Mouse (Mus musculus) liver, adult 2 months (tissue): ENCODE measurements around the gene Cubn. TPM values are rescaled to one million over a fixed set of nuclear protein-coding genes. Genes with fewer than 3 reads are reported as not detected.

Experiments
- DNase-seq: peaks from one replicate; pipeline ENCODE4 v3.0.0-alpha.2; 2011; ENCODE audit warnings: low read depth, low spot score; ENCODE audit errors: extremely low read depth
- H3K27ac ChIP-seq: fragments of 200-500 bp; replicated peaks from 2 replicates; pipeline ENCODE4 v1.5.1; 2012; ENCODE audit warnings: low read depth, mild to moderate bottlenecking, control low read depth, inconsistent platforms, low read length; ENCODE audit not compliant: insufficient read depth
- H3K27me3 ChIP-seq: fragments of 200-500 bp; 2 replicates; pipeline ENCODE4 v1.6.1; 2012; ENCODE audit warnings: mild to moderate bottlenecking, moderate library complexity, low read length, inconsistent platforms; ENCODE audit not compliant: control insufficient read depth, insufficient read depth
- H3K36me3 ChIP-seq: fragments of 200-500 bp; 2 replicates; pipeline ENCODE4 v1.6.1; 2012; ENCODE audit warnings: low read length, inconsistent platforms; ENCODE audit not compliant: control insufficient read depth, insufficient read depth
- H3K4me1 ChIP-seq: fragments of 200-500 bp; 2 replicates; pipeline ENCODE4 v1.6.1; 2011; ENCODE audit warnings: low read length; ENCODE audit not compliant: control insufficient read depth, insufficient read depth
- H3K4me3 ChIP-seq: fragments of 200-500 bp; 2 replicates; pipeline ENCODE4 v1.5.1; 2011; ENCODE audit warnings: low read depth, mild to moderate bottlenecking, control low read depth, low read length, moderate library complexity; ENCODE audit not compliant: insufficient read depth
- H3K79me2 ChIP-seq: fragments of 200-500 bp; 2 replicates; pipeline ENCODE4 v1.6.1; 2012; ENCODE audit warnings: inconsistent platforms, mild to moderate bottlenecking, low read length, moderate library complexity; ENCODE audit not compliant: control insufficient read depth, insufficient read depth
- H3K9ac ChIP-seq: fragments of 200-500 bp; 2 replicates; pipeline ENCODE4 v1.6.1; 2012; ENCODE audit warnings: low read depth, mild to moderate bottlenecking, control low read depth, inconsistent platforms, low read length
- CTCF ChIP-seq: fragments of 200-500 bp; IDR thresholded peaks from 2 replicates; pipeline ENCODE4 v1.5.1; 2011; ENCODE audit warnings: low read depth, low read length, control low read depth
- POLR2A ChIP-seq: fragments of 200-500 bp; IDR thresholded peaks from 2 replicates; pipeline ENCODE4 v1.6.1; 2011; ENCODE audit warnings: low read length, control low read depth; ENCODE audit not compliant: insufficient read depth; ENCODE audit errors: extremely low read depth
- WGBS: fragments of 180-500 bp; shearing (Covaris S2); methylation state at CpG from one replicate; pipeline ENCODE4 v1.1.7; 2018; 5-methylcytosine and 5-hydroxymethylcytosine counted together
- polyA plus RNA-seq: library from polyadenylated mRNA; depleted of rRNA; stranded (reverse); fragments of >200 nt; gene quantifications from 2 replicates; pipeline ENCODE4 v1.2.3, GENCODE M21; 2012
- total RNA-seq: library from RNA; depleted of rRNA; stranded (reverse); fragments of >200 nt; gene quantifications from 2 replicates; pipeline ENCODE4 v1.2.3, GENCODE M21; 2014

Cubn gene
- total and polyA plus RNA-seq, 2 experiments, result not detected

DNA sequence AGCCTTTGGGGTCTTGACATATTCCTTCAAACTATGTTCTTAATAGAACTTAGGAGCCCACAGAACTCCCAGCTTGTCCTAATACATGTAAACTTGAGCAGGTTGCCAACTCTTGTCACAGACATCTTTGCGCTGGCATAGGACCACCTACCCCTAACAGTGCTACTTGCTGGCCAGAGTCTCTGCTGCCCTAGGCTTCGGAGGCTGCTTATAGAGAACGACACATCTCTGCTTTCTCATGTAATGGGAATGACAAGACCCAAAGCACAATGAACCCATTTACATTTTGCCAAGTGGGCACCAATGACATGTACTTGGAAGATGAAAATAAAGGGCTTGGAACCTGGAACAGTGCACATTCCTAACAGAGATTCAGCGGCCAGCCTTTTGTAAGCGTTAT lies 105.0 kb downstream of the Cubn start:
- no peak overlapping the region for H3K27ac ChIP-seq
- TF ChIP-seq CTCF (no peak), POLR2A (no peak)
- H3K27me3 ChIP-seq, result no peaks in the 10 kb centered on the region
- H3K36me3 ChIP-seq, result no peaks in the 10 kb centered on the region
- H3K4me1 ChIP-seq, result peaks cover 9% of the 10 kb centered on the region
- H3K4me3 ChIP-seq, result no peak overlapping the region
- H3K9ac ChIP-seq, result no peak overlapping the region
- no peak for DNase-seq
- WGBS, result 95% methylated on average over 5 of the region's 5 CpGs
- H3K79me2 ChIP-seq, result no peaks in the 10 kb centered on the region

DNA sequence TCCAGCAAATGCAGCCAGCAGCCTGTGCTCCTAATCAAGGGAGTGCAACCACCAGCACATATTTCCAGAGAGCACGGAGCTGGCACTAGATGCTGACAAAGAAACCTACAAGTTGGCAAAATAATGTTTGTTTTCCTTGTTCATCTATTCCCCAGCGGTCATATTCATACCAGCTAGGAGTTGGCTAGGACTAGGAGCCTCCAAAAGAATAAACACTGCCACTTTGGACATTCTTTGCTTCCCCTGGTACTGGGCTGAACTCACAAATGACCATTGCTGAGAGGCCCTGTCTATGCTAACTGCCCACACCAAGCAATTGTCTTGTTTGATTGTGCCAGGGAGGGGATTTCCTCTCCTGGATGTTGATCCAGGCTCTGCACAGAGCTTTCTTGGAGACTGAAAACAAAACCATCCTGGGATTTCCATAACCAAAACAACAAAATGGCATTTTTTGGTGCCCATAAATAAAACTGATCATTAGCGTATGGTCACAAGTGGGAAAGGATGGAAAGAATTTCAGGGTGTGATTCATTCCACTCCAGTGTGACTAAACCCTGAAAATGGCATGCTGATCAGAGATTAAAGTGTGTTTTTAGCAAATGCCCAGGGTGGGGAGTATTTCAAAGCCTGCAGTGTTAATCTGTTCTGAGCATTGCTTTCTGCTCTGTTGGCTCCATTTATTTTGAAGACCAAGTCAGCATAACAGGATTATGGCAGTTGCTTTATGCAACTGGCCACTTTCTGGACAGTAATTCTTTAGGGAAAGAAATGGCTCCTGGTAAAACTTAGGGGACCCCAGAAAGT lies 105.9 kb downstream of the Cubn start:
- H3K27me3 ChIP-seq, result no peaks in the 10 kb centered on the region
- no peak overlapping the region for H3K9ac ChIP-seq
- H3K4me3 ChIP-seq, result no peak overlapping the region
- 77% methylated on average over 3 of the region's 3 CpGs for WGBS
- peaks cover 9% of the 10 kb centered on the region for H3K4me1 ChIP-seq
- no peaks in the 10 kb centered on the region for H3K79me2 ChIP-seq
- DNase-seq, result no peak
- no peaks in the 10 kb centered on the region for H3K36me3 ChIP-seq
- peak overlapping the region; percentile 71 for H3K27ac ChIP-seq
- no peak for TF ChIP-seq POLR2A

DNA sequence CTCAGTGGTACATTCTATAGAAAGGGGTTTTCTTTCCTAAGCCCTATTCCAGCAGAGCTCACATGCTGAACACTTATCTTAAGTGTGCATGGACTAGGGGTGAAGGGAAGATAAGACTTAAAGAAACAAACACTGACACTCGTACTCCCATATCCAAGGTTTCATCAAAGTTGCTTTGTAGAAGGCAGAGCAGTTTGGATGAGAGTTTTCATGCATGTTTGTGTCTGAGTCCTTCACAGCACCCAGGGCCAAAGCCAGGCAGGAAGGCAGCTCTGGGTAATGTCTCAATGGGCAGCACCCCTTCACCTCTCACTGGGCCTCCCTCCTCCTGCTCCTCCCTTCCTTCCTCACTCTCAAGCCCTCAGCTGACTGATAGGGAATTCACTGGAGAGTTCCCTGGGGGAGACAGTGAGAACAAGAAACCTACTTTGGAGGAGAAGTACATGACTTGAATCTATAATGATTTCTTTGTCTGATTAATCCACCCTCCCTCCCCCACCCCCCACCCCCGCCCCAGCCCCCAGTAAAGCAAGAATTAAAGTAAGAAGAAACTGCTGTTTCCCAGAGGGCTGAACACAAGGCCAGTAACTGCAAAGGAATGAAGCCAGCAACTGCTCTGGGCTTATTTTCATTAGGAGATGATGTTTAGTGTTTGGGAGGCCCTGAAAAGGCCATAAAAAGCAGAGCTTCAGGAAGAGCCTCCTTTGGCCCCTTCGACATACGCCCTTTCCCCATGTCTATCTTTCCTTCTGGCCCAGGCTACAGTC lies 106.7 kb downstream of the Cubn start:
- no peak overlapping the region for H3K9ac ChIP-seq
- DNase-seq, result no peak
- H3K27ac ChIP-seq, result peak overlapping the region; percentile 71
- WGBS, result 75% methylated on average over 4 of the region's 4 CpGs
- H3K27me3 ChIP-seq, result no peaks in the 10 kb centered on the region
- H3K36me3 ChIP-seq, result no peaks in the 10 kb centered on the region
- TF ChIP-seq POLR2A, result no peak
- TF ChIP-seq CTCF, result no peak
- no peaks in the 10 kb centered on the region for H3K79me2 ChIP-seq
- H3K4me3 ChIP-seq, result no peak overlapping the region
- H3K4me1 ChIP-seq, result peaks cover 9% of the 10 kb centered on the region

DNA sequence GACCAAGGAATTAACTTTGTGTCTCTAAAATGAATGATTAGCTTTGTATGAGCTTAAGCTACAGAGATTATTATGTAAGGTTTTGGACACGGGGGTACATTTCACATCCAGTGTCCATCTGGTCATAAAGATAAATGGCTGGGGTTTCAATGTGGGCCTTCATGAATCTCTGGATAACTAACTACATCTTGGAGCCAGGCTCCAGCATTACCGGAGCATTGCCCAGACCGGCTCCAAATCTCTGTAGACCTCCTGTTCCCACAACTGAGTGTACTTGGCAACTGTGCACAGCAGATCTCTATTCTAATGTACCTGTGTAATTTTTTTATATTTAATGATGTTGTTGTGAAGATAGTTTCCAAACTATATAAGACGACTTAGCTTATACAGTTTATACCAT lies 115.4 kb downstream of the Cubn start:
- Histone ChIP-seq H3K27ac (no peak overlapping the region), H3K9ac (no peak overlapping the region), H3K79me2 (no peaks in the 10 kb centered on the region), H3K4me1 (peaks cover 4% of the 10 kb centered on the region; the same call in 1 of the 2 replicates), H3K4me3 (no peak overlapping the region), H3K36me3 (no peaks in the 10 kb centered on the region), H3K27me3 (no peaks in the 10 kb centered on the region; the same call in 1 of the 2 replicates)
- DNase-seq, result no peak
- TF ChIP-seq POLR2A (no peak), CTCF (no peak)
- 94% methylated on average over 4 of the region's 4 CpGs for WGBS

DNA sequence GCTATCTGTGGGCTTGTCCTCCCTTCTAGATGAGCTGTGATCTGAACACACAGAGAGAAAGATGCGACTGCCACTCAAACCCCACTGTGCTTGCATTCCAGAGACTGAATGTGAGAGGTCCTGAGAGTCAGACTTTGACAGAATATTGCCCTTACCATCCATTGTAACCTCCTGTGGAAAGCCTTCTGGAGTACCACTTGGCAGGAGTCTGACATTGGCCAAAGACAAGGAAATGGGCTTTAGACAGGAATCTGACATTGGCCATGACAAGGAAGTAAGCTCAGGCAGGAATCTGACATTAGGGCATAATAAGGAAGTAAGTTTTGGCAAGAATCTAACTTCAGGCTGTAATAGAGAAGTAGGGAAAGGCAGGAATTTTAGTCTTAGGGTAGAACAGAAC lies 118.3 kb downstream of the Cubn start:
- no peak overlapping the region for H3K4me3 ChIP-seq
- TF ChIP-seq POLR2A, result no peak
- TF ChIP-seq CTCF, result no peak
- DNase-seq, result no peak
- H3K27ac ChIP-seq, result no peak overlapping the region
- H3K79me2 ChIP-seq, result no peaks in the 10 kb centered on the region
- WGBS, result 92% methylated on average over 1 of the region's 1 CpGs
- peaks cover 4% of the 10 kb centered on the region; the same call in 1 of the 2 replicates for H3K4me1 ChIP-seq
- no peaks in the 10 kb centered on the region for H3K36me3 ChIP-seq
- H3K9ac ChIP-seq, result no peak overlapping the region
- H3K27me3 ChIP-seq, result no peaks in the 10 kb centered on the region

DNA sequence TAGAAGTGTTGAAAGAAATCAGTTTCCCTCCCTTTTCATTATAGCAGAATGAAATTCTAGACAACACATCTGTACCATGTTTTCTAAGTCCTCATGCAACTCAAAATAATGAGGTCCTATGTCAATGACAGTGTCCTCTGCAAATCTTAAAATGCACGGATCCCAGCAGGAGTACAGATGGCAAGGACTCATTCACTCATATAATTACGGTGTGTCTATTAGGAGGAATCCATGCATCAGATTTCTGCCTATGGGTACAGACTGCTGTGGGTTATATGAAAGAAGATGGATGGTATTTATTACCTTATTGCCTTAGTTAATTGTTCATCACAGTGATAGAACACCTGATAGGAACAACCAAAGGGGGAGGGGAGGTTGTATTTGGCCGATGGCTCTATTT lies 118.8 kb downstream of the Cubn start:
- Histone ChIP-seq H3K4me1 (peaks cover 4% of the 10 kb centered on the region; the same call in 1 of the 2 replicates), H3K27me3 (no peaks in the 10 kb centered on the region), H3K36me3 (no peaks in the 10 kb centered on the region), H3K79me2 (no peaks in the 10 kb centered on the region), H3K4me3 (no peak overlapping the region), H3K27ac (no peak overlapping the region), H3K9ac (no peak overlapping the region)
- no peak for TF ChIP-seq POLR2A
- no peak for TF ChIP-seq CTCF
- 88% methylated on average over 3 of the region's 3 CpGs for WGBS
- no peak for DNase-seq
